Mouse (Mus musculus): Measurements from ENCODE around the gene Gm11127. TPM values are rescaled to one million over a fixed set of nuclear protein-coding genes. Genes with fewer than 3 reads are reported as not detected.

Gene Gm11127
- total and polyA plus RNA-seq, 3 experiments, result 3.5 to 4.4 TPM; not detected in 1

- H3K27me3 ChIP-seq (ENCODE audit: control insufficient read depth, insufficient read depth, low read length), result no peaks in the 10 kb centered on the region
- TF ChIP-seq EP300 (IDR thresholded peaks at IDR 0.05; ENCODE audit: insufficient read depth, low read depth, low read length) (no peak), POLR2A (IDR thresholded peaks at IDR 0.05; ENCODE audit: insufficient read depth, low read depth, low read length) (no peak), CTCF (IDR thresholded peaks at IDR 0.05) (no peak)
- H3K9ac ChIP-seq (ENCODE audit: low read depth, low read length), result no peak overlapping the region
- intact Hi-C loops (cut with DNase I), result no loop called here
- no peaks in the 10 kb centered on the region for H3K79me2 ChIP-seq (replicated peaks; ENCODE audit: control insufficient read depth, insufficient read depth, low read length)
- no peak overlapping the region for H3K27ac ChIP-seq
- no peak overlapping the region for H3K4me3 ChIP-seq
- 93% methylated on average over 5 of the region's 5 CpGs for WGBS
- no peaks in the 10 kb centered on the region for H3K36me3 ChIP-seq (ENCODE audit: control insufficient read depth, insufficient read depth, low read length)
- H3K4me1 ChIP-seq (ENCODE audit: control insufficient read depth, insufficient read depth, low read length), result peaks cover 3% of the 10 kb centered on the region
- no peak for DNase-seq
These were observed 43.2 kb downstream of the Gm11127 start for GRCm38 (mm10) chr17:36014977-36015376.

Other genes with a start within 250 kb of the Gm11127 start
- 10 to 100 TPM; 15.6 to 37.0 TPM for gene Ier3, start 236.7 kb downstream of the Gm11127 start, total RNA-seq (2021)
- 30.9 and 33.1 TPM in 2 replicates for gene Ier3, start 236.7 kb downstream of the Gm11127 start, polyA plus RNA-seq (2012; rRNA removed)
- 100 to 1,000 TPM; 133 to 148 TPM for gene Flot1, start 235.1 kb downstream of the Gm11127 start, total RNA-seq (2021)
- 138 and 144 TPM in 2 replicates for gene Flot1, start 235.1 kb downstream of the Gm11127 start, polyA plus RNA-seq (2012; rRNA removed)
- gene Tubb5, start 220.1 kb downstream of the Gm11127 start, total RNA-seq (2021), result 10 to 100 TPM; 83.0 to 90.1 TPM
- gene Tubb5, start 220.1 kb downstream of the Gm11127 start, polyA plus RNA-seq (2012; rRNA removed), result 108 and 134 TPM in 2 replicates
- gene Mdc1, start 216.9 kb downstream of the Gm11127 start, total RNA-seq (2021), result 10 to 100 TPM; 13.2 to 13.3 TPM
- gene Mdc1, start 216.9 kb downstream of the Gm11127 start, polyA plus RNA-seq (2012; rRNA removed), result 4.2 and 8.3 TPM in 2 replicates
- gene Nrm, start 197.1 kb downstream of the Gm11127 start, total RNA-seq (2021), result 1 to 10 TPM; 1.8 TPM
- 5.3 and 5.6 TPM in 2 replicates for gene Nrm, start 197.1 kb downstream of the Gm11127 start, polyA plus RNA-seq (2012; rRNA removed)
- gene Ppp1r18, start 192.8 kb downstream of the Gm11127 start, total RNA-seq (2021), result 10 to 100 TPM; 12.8 to 18.6 TPM
- gene Ppp1r18, start 192.8 kb downstream of the Gm11127 start, polyA plus RNA-seq (2012; rRNA removed), result 18.9 and 21.3 TPM in 2 replicates
- gene Dhx16, start 178.6 kb downstream of the Gm11127 start, total RNA-seq (2021), result 10 to 100 TPM; 19.3 to 20.3 TPM
- gene Dhx16, start 178.6 kb downstream of the Gm11127 start, polyA plus RNA-seq (2012; rRNA removed), result 27.7 and 38.0 TPM in 2 replicates
- gene 2310061I04Rik, start 160.9 kb downstream of the Gm11127 start, total RNA-seq (2021), result 100 to 1,000 TPM in 1 of 2 experiments, 10 to 100 TPM in 1; 99.4 to 116 TPM
- 164 and 176 TPM in 2 replicates for gene 2310061I04Rik, start 160.9 kb downstream of the Gm11127 start, polyA plus RNA-seq (2012; rRNA removed)
- 1 to 10 TPM; 6.0 TPM for gene Atat1, start 148.3 kb downstream of the Gm11127 start, total RNA-seq (2021)
- gene Atat1, start 148.3 kb downstream of the Gm11127 start, polyA plus RNA-seq (2012; rRNA removed), result 22.0 and 24.3 TPM in 2 replicates
- 10 to 100 TPM; 50.9 to 56.2 TPM for gene Mrps18b, start 142.0 kb downstream of the Gm11127 start, total RNA-seq (2021)
- gene Mrps18b, start 142.0 kb downstream of the Gm11127 start, polyA plus RNA-seq (2012; rRNA removed), result 76.0 and 99.7 TPM in 2 replicates
- 10 to 100 TPM; 26.4 to 40.9 TPM for gene Ppp1r10, start 141.9 kb downstream of the Gm11127 start, total RNA-seq (2021)
- 18.1 and 18.7 TPM in 2 replicates for gene Ppp1r10, start 141.9 kb downstream of the Gm11127 start, polyA plus RNA-seq (2012; rRNA removed)
- gene Abcf1, start 88.6 kb downstream of the Gm11127 start, total RNA-seq (2021), result 10 to 100 TPM; 63.0 to 75.2 TPM
- gene Abcf1, start 88.6 kb downstream of the Gm11127 start, polyA plus RNA-seq (2012; rRNA removed), result 54.5 and 59.6 TPM in 2 replicates
- gene Gnl1, start 78.5 kb downstream of the Gm11127 start, total RNA-seq (2021), result 10 to 100 TPM; 27.4 to 35.6 TPM
- gene Gnl1, start 78.5 kb downstream of the Gm11127 start, polyA plus RNA-seq (2012; rRNA removed), result 17.0 and 18.2 TPM in 2 replicates
- gene Prr3, start 78.1 kb downstream of the Gm11127 start, total RNA-seq (2021), result 1 to 10 TPM; 3.9 to 4.3 TPM
- gene Prr3, start 78.1 kb downstream of the Gm11127 start, polyA plus RNA-seq (2012; rRNA removed), result 6.8 and 7.6 TPM in 2 replicates
- 1 to 10 TPM; 7.5 to 9.6 TPM for gene H2-T24, start 37.8 kb downstream of the Gm11127 start, total RNA-seq (2021)
- gene H2-T24, start 37.8 kb downstream of the Gm11127 start, polyA plus RNA-seq (2012; rRNA removed), result 4.3 and 9.4 TPM in 2 replicates
- 10 to 100 TPM; 27.3 to 34.1 TPM for gene H2-T23, start 25.5 kb downstream of the Gm11127 start, total RNA-seq (2021)
- gene H2-T23, start 25.5 kb downstream of the Gm11127 start, polyA plus RNA-seq (2012; rRNA removed), result 43.4 and 46.4 TPM in 2 replicates
- gene H2-T22, start 15.6 kb downstream of the Gm11127 start, total RNA-seq (2021), result 10 to 100 TPM in 1 of 2 experiments, 1 to 10 TPM in 1; 7.4 to 10.6 TPM
- 23.4 and 23.8 TPM in 2 replicates for gene H2-T22, start 15.6 kb downstream of the Gm11127 start, polyA plus RNA-seq (2012; rRNA removed)
- gene Gm6034, start 15.4 kb downstream of the Gm11127 start, total RNA-seq (2021), result not detected
- not detected in 2 replicates for gene Gm6034, start 15.4 kb downstream of the Gm11127 start, polyA plus RNA-seq (2012; rRNA removed)
- gene Gm19684, start 63.3 kb upstream of the Gm11127 start, total RNA-seq (2021), result under 1 TPM in 1 of 2 experiments, not detected in 1; 0.23 TPM
- gene Gm19684, start 63.3 kb upstream of the Gm11127 start, polyA plus RNA-seq (2012; rRNA removed), result 0.16 and 0.41 TPM in 2 replicates
- gene Gm7030, start 71.1 kb upstream of the Gm11127 start, total RNA-seq (2021), result not detected
- gene Gm7030, start 71.1 kb upstream of the Gm11127 start, polyA plus RNA-seq (2012; rRNA removed), result not detected in 2 replicates
- under 1 TPM in 1 of 2 experiments, not detected in 1; 0.29 TPM for gene Gm8909, start 110.2 kb upstream of the Gm11127 start, total RNA-seq (2021)
- not detected in 2 replicates for gene Gm8909, start 110.2 kb upstream of the Gm11127 start, polyA plus RNA-seq (2012; rRNA removed)
- gene H2-T3, start 131.9 kb upstream of the Gm11127 start, total RNA-seq (2021), result not detected
- not detected in 2 replicates for gene H2-T3, start 131.9 kb upstream of the Gm11127 start, polyA plus RNA-seq (2012; rRNA removed)
- 10 to 100 TPM; 35.5 to 43.8 TPM for gene Rpp21, start 199.7 kb upstream of the Gm11127 start, total RNA-seq (2021)
- gene Rpp21, start 199.7 kb upstream of the Gm11127 start, polyA plus RNA-seq (2012; rRNA removed), result 49.8 and 59.1 TPM in 2 replicates
- gene Trim39, start 213.9 kb upstream of the Gm11127 start, total RNA-seq (2021), result 1 to 10 TPM; 6.7 to 7.6 TPM
- gene Trim39, start 213.9 kb upstream of the Gm11127 start, polyA plus RNA-seq (2012; rRNA removed), result 6.0 and 8.7 TPM in 2 replicates
- not detected for gene H2-M10.2, start 228.1 kb upstream of the Gm11127 start, total RNA-seq (2021)
- not detected in 2 replicates for gene H2-M10.2, start 228.1 kb upstream of the Gm11127 start, polyA plus RNA-seq (2012; rRNA removed)